Comparison of ENCODE assay signal across 11 mouse cellular contexts in genomic region chr2:65563898-65564297, GRCm38 (mm10). TPM values are rescaled to one million over a fixed set of nuclear protein-coding genes. Genes with fewer than 3 reads are reported as not detected.
DNase-seq lines count a peak whose midpoint lies in the region; ATAC-seq lines count a peak whose summit lies in the region.
"Had no signal": no experiment of that assay in that cellular context is flagged by ENCODE, and none has a peak within 500 bp of the region (broad histone marks: within the 10 kb centered on the region; RNA-seq: fewer than 3 reads in every experiment).

No protein-coding gene starts in this region.

- H3K4me3 ChIP-seq in forebrain, embryonic 16.5 days (replicated peaks; ENCODE audit: low read length): peak overlapping the region; percentile 21; the same call in 1 of the 2 replicates
- peak overlapping the region; percentile 56 for H3K4me3 ChIP-seq in midbrain, embryonic 13.5 days (replicated peaks)
- H3K4me3 ChIP-seq: heart, embryonic 15.5 days had no signal

- DNase-seq in 3T3-L1 (ENCODE audit: low read depth, low spot score) (peak; percentile 17), MN1 (ENCODE audit: low spot score) (peak; percentile 11)
- no peak for DNase-seq in heart, postnatal 36 days
- DNase-seq in ovary, postnatal 36 days (ENCODE audit: low spot score): no peak
- DNase-seq in right cerebral cortex, postnatal 14 days: no peak
- DNase-seq: kidney, adult 11 months; layer of hippocampus, adult 9-11 months; right cerebral cortex, postnatal 25 days had no signal

- H3K4me2 ChIP-seq in forebrain, embryonic 16.5 days (ENCODE audit: low read length): peak overlapping the region; percentile 53
- H3K4me2 ChIP-seq in midbrain, embryonic 13.5 days (replicated peaks): peak overlapping the region; percentile 70
- H3K4me2 ChIP-seq: heart, embryonic 15.5 days had no signal

- ATAC-seq in forebrain, embryonic 16.5 days: no peak
- ATAC-seq in midbrain, embryonic 13.5 days: peak; percentile 15; the same call in 1 of the 2 replicates

- no peaks in the 10 kb centered on the region for H3K27me3 ChIP-seq in forebrain, embryonic 16.5 days (replicated peaks; ENCODE audit: control insufficient read depth, insufficient read depth, low read length)
- no peaks in the 10 kb centered on the region for H3K27me3 ChIP-seq in midbrain, embryonic 13.5 days
- H3K27me3 ChIP-seq: heart, embryonic 15.5 days had no signal

- intact Hi-C loops in heart, postnatal 36 days (cut with DNase I): no loop called here

- H3K9me3 ChIP-seq in forebrain, embryonic 16.5 days (ENCODE audit: control insufficient read depth, low read length): no peaks in the 10 kb centered on the region
- H3K9me3 ChIP-seq in midbrain, embryonic 13.5 days: no peaks in the 10 kb centered on the region
- H3K9me3 ChIP-seq: heart, embryonic 15.5 days had no signal

- H3K27ac ChIP-seq in forebrain, embryonic 16.5 days (ENCODE audit: low read length): no peak overlapping the region
- H3K27ac ChIP-seq in midbrain, embryonic 13.5 days: 0 out of 2 replicates have a peak overlapping the region, but pooled peaks have one; percentile 39
- H3K27ac ChIP-seq: heart, embryonic 15.5 days had no signal

- H3K9ac ChIP-seq in forebrain, embryonic 16.5 days (replicated peaks; ENCODE audit: low read depth, low read length): peak overlapping the region; percentile 36; the same call in 1 of the 2 replicates
- peak overlapping the region; percentile 59 for H3K9ac ChIP-seq in midbrain, embryonic 13.5 days (replicated peaks)
- H3K9ac ChIP-seq: heart, embryonic 15.5 days had no signal

- peaks cover 16% of the 10 kb centered on the region for H3K4me1 ChIP-seq in forebrain, embryonic 16.5 days (replicated peaks; ENCODE audit: control insufficient read depth, insufficient read depth, low read length)
- H3K4me1 ChIP-seq in midbrain, embryonic 13.5 days (replicated peaks): peaks cover 27% of the 10 kb centered on the region

- WGBS in forebrain, embryonic 16.5 days: 48% methylated on average over 4 of the region's 4 CpGs
- WGBS in midbrain, embryonic 13.5 days: 18% methylated on average over 4 of the region's 4 CpGs

- H3K36me3 ChIP-seq in forebrain, embryonic 16.5 days (ENCODE audit: control insufficient read depth, insufficient read depth): no peaks in the 10 kb centered on the region
- H3K36me3 ChIP-seq in midbrain, embryonic 13.5 days: no peaks in the 10 kb centered on the region
- H3K36me3 ChIP-seq: heart, embryonic 15.5 days had no signal

RNA-seq across cellular contexts. Expression of gene Scn3a, which starts 3.5 kb away (rescaled TPM):
- polyA plus RNA-seq in forebrain, embryonic 16.5 days (2015; fragmentation: Nextera tagmentation; extraction: Ambion mirVana): 55.8 and 57.4 TPM in 2 replicates
- polyA plus RNA-seq in midbrain, embryonic 13.5 days (2015; fragmentation: Nextera tagmentation; extraction: Ambion mirVana): 63.2 and 69.1 TPM in 2 replicates
- total RNA-seq in heart, postnatal 36 days (2021): 1 to 10 TPM; 2.4 to 2.8 TPM

RNA-seq across cellular contexts. Expression of gene Scn2a, which starts 56.7 kb away (rescaled TPM):
- polyA plus RNA-seq in forebrain, embryonic 16.5 days (2015; fragmentation: Nextera tagmentation; extraction: Ambion mirVana): 35.2 and 42.8 TPM in 2 replicates
- polyA plus RNA-seq in midbrain, embryonic 13.5 days (2015; fragmentation: Nextera tagmentation; extraction: Ambion mirVana): 28.5 and 32.1 TPM in 2 replicates
- total RNA-seq in heart, postnatal 36 days (2021): under 1 TPM; 0.49 to 0.58 TPM

Comparison
In these comparisons a context has a peak if more than half of its experiments do, and no peak if none do; other contexts are left out.
1. DNase-seq: peak in 3T3-L1 (single experiment) and MN1 (single experiment); none in heart, postnatal 36 days (0 of 2), ovary, postnatal 36 days (single experiment) and right cerebral cortex, postnatal 14 days (single experiment).